In the genomic region with DNA sequence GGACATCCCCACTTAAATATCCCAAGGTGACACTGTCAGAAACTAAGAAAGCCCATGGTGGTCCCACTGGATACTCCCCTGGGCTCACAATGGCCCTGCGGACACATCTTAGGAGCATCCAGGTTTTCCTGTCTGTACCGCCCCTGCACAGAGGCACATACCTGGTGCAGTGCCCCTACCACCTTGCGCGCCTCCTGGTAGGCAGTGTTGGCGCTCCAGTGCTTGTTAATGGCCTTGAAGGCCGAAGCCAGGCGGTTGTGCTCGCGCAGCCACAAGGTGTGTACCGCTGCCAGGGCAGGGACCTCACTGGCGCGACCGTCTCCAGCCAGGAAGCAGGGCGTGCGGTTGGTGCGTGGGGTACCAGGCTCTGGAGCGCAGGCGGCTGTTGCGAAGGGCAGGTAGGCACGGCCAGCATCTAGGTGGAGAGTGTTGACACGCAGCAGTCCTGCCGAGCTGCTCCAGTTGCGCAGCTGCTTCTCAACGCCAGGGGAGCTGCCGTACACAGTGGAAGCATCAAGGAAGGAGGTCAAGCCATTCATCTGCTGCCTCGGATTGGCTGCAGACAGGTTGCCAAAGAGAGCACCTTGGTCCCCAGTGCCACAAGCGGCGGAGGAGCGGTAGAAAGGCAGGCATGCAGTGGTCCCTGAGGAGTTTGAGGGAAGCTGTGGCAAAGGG, we compare ENCODE assay signal across 10 mouse cellular contexts. TPM values are rescaled to one million over a fixed set of nuclear protein-coding genes. Genes with fewer than 3 reads are reported as not detected.
A peak's percentile ranks its signal among the peaks of the same experiment; 100 is the strongest.
DNase-seq lines count a peak whose midpoint lies in the region; ATAC-seq and TF ChIP-seq lines count a peak whose summit lies in the region.
"Had no signal": no experiment of that assay in that cellular context is flagged by ENCODE, and none has a peak within 500 bp of the region (broad histone marks: within the 10 kb centered on the region; RNA-seq: fewer than 3 reads in every experiment).

No protein-coding gene starts in this region.

- ATAC-seq in kidney, postnatal 0 days (replicated peaks; ENCODE audit: low FRiP score, low read depth) = peak; percentile 33; the same call in 1 of the 2 replicates
- no peak for ATAC-seq in limb, embryonic 11.5 days (ENCODE audit: insufficient number of reproducible peaks, low FRiP score, low TSS enrichment, low read depth)

- no peaks in the 10 kb centered on the region for H3K27me3 ChIP-seq in kidney, postnatal 0 days (ENCODE audit: insufficient read depth, low read length)
- no peaks in the 10 kb centered on the region for H3K27me3 ChIP-seq in ES-Bruce4 (ENCODE audit: control insufficient read depth, insufficient read depth, low read length, poor library complexity, severe bottlenecking)
- no peaks in the 10 kb centered on the region for H3K27me3 ChIP-seq in limb, embryonic 11.5 days (ENCODE audit: control insufficient read depth, insufficient read depth, low read length)
- H3K27me3 ChIP-seq: liver, embryonic 13.5 days had no signal

- H3K4me1 ChIP-seq in kidney, postnatal 0 days (replicated peaks; ENCODE audit: insufficient read depth, low read length) = no peaks in the 10 kb centered on the region
- H3K4me1 ChIP-seq in ES-Bruce4 (ENCODE audit: control insufficient read depth, insufficient read depth, low read length) = no peaks in the 10 kb centered on the region
- no peaks in the 10 kb centered on the region for H3K4me1 ChIP-seq in limb, embryonic 11.5 days (ENCODE audit: control insufficient read depth, insufficient read depth, low read length)
- H3K4me1 ChIP-seq: liver, embryonic 13.5 days had no signal

- H3K4me3 ChIP-seq in kidney, postnatal 0 days (replicated peaks; ENCODE audit: low read depth, low read length) = no peak overlapping the region
- peak overlapping the region; percentile 58 for H3K4me3 ChIP-seq in ES-Bruce4 (ENCODE audit: low read depth, low read length)
- no peak overlapping the region for H3K4me3 ChIP-seq in limb, embryonic 11.5 days (ENCODE audit: low read depth, low read length)
- H3K4me3 ChIP-seq: liver, embryonic 13.5 days had no signal

- no peaks in the 10 kb centered on the region for H3K9me3 ChIP-seq in kidney, postnatal 0 days (replicated peaks; ENCODE audit: low read length)
- no peaks in the 10 kb centered on the region for H3K9me3 ChIP-seq in ES-Bruce4 (replicated peaks; ENCODE audit: control insufficient read depth, insufficient read depth, low read length, poor library complexity, severe bottlenecking)
- H3K9me3 ChIP-seq in limb, embryonic 11.5 days (ENCODE audit: control insufficient read depth, low read length) = no peaks in the 10 kb centered on the region
- H3K9me3 ChIP-seq: liver, embryonic 13.5 days had no signal

- 39% methylated on average over 29 of the region's 29 CpGs for WGBS in kidney, postnatal 0 days
- 33% methylated on average over 29 of the region's 29 CpGs for WGBS in limb, embryonic 11.5 days

- peak; percentile 17 for DNase-seq in kidney, postnatal 0 days (ENCODE audit: low spot score)
- no peak for DNase-seq in kidney, adult 8-10 months
- DNase-seq in embryo, embryonic 10 days (ENCODE audit: low spot score) = peak; percentile 38
- peak; percentile 40 for DNase-seq in limb, embryonic 11.5 days (ENCODE audit: low spot score)
- DNase-seq in layer of hippocampus, adult 9-10 months (ENCODE audit: low spot score) = no peak
- no peak for DNase-seq in T-cell, adult 2 months (ENCODE audit: low spot score)
- DNase-seq in frontal cortex, adult 2 months (ENCODE audit: extremely low spot score in 1 of 2, low spot score in 1 of 2) = no peak
- DNase-seq: liver, embryonic 13.5 days; right cerebral cortex, adult 18-20 months had no signal

- no peak overlapping the region for H3K27ac ChIP-seq in kidney, postnatal 0 days
- H3K27ac ChIP-seq in ES-Bruce4 (ENCODE audit: insufficient read depth, low read length) = no peak overlapping the region
- no peak overlapping the region for H3K27ac ChIP-seq in limb, embryonic 11.5 days (replicated peaks; ENCODE audit: low read depth, low read length)
- H3K27ac ChIP-seq: liver, embryonic 13.5 days had no signal

- H3K9ac ChIP-seq in kidney, postnatal 0 days (ENCODE audit: low read depth, low read length) = no peak overlapping the region
- H3K9ac ChIP-seq in ES-Bruce4 (ENCODE audit: low read depth, poor library complexity, severe bottlenecking) = no peak overlapping the region
- H3K9ac ChIP-seq in limb, embryonic 11.5 days (ENCODE audit: low read length) = peak overlapping the region; percentile 32; the same call in 1 of the 2 replicates
- H3K9ac ChIP-seq: liver, embryonic 13.5 days had no signal

- TF ChIP-seq POLR2A in ES-Bruce4 (IDR thresholded peaks at IDR 0.05; ENCODE audit: insufficient read depth, low read length) = no peak

- TF ChIP-seq CTCF in kidney, postnatal 0 days (IDR thresholded peaks at IDR 0.05; ENCODE audit: low read depth) = peak; percentile 49; the same call in 1 of the 2 replicates
- peak; percentile 31 for TF ChIP-seq CTCF in ES-Bruce4 (IDR thresholded peaks at IDR 0.05; ENCODE audit: low read depth, low read length)

- no peak overlapping the region for H3K4me2 ChIP-seq in kidney, postnatal 0 days (ENCODE audit: low read length)
- H3K4me2 ChIP-seq in limb, embryonic 11.5 days (ENCODE audit: low read depth, severe bottlenecking) = peak overlapping the region; percentile 24; the same call in 1 of the 2 replicates
- H3K4me2 ChIP-seq: liver, embryonic 13.5 days had no signal

- TF ChIP-seq EP300 in ES-Bruce4 (IDR thresholded peaks at IDR 0.05; ENCODE audit: insufficient read depth, low read depth, low read length) = no peak

- H3K36me3 ChIP-seq in kidney, postnatal 0 days (ENCODE audit: insufficient read depth, low read length) = no peaks in the 10 kb centered on the region
- no peaks in the 10 kb centered on the region for H3K36me3 ChIP-seq in ES-Bruce4 (ENCODE audit: control insufficient read depth, insufficient read depth, low read length, poor library complexity, severe bottlenecking)
- no peaks in the 10 kb centered on the region for H3K36me3 ChIP-seq in limb, embryonic 11.5 days (ENCODE audit: control insufficient read depth, insufficient read depth, low read length)
- H3K36me3 ChIP-seq: liver, embryonic 13.5 days had no signal

RNA-seq across cellular contexts. Expression of gene Tpo, which starts 29.4 kb away (rescaled TPM):
- polyA plus RNA-seq in kidney, postnatal 0 days (2015; fragmentation: Nextera tagmentation; extraction: Ambion mirVana) = not detected in 2 replicates
- polyA plus RNA-seq in ES-Bruce4 (2011; ENCODE audit: insufficient read depth, insufficient read length, low read depth, missing spikeins) = not detected in 2 replicates
- not detected in 2 replicates for polyA plus RNA-seq in limb, embryonic 11.5 days (2014; fragmentation: Nextera tagmentation; extraction: Ambion mirVana)
- polyA plus RNA-seq in frontal cortex, adult 2 months (2012; rRNA removed) = 1.3 and 1.8 TPM in 2 replicates
- polyA plus RNA-seq: liver, embryonic 13.5 days had no signal

Comparison
In these comparisons a context has a peak if more than half of its experiments do, and no peak if none do; other contexts are left out.
1. DNase-seq: peak in kidney, postnatal 0 days (single experiment), embryo, embryonic 10 days (single experiment) and limb, embryonic 11.5 days (single experiment); none in kidney, adult 8-10 months (0 of 2), layer of hippocampus, adult 9-10 months (single experiment), T-cell, adult 2 months (single experiment) and frontal cortex, adult 2 months (0 of 2).